Mouse (Mus musculus) hindbrain, embryonic 16.5 days (tissue): ENCODE results near the gene Hecw2. TPM values are rescaled to one million over a fixed set of nuclear protein-coding genes. Genes with fewer than 3 reads are reported as not detected.

Source experiments
- ATAC-seq: fragments of 200-750 bp; cut with Nextera tagmentation; 2 replicates; pipeline ENCODE4 v1.8.0; 2017; ENCODE audit warnings: moderate TSS enrichment, moderate library complexity
- H3K27ac ChIP-seq: fragments of 300-500 bp; sonication (generic); 2 replicates; pipeline ENCODE4 v1.5.1; 2014; ENCODE audit warnings: low read depth, mild to moderate bottlenecking, control low read depth, low read length, moderate library complexity
- H3K27me3 ChIP-seq: fragments of 300-500 bp; sonication (generic); replicated peaks from 2 replicates; pipeline ENCODE4 v1.6.1; 2014; ENCODE audit warnings: low read length; ENCODE audit not compliant: control insufficient read depth, insufficient read depth
- H3K36me3 ChIP-seq: fragments of 300-500 bp; sonication (generic); 2 replicates; pipeline ENCODE4 v1.6.1; 2014; ENCODE audit warnings: mild to moderate bottlenecking, low read length, moderate library complexity, mixed read lengths; ENCODE audit not compliant: control insufficient read depth, insufficient read depth
- H3K4me1 ChIP-seq: fragments of 300-500 bp; sonication (generic); 2 replicates; pipeline ENCODE4 v1.6.1; 2014; ENCODE audit warnings: low read depth, low read length; ENCODE audit not compliant: control insufficient read depth, insufficient read depth
- H3K4me2 ChIP-seq: fragments of 300-500 bp; sonication (generic); 2 replicates; pipeline ENCODE4 v1.6.1; 2014; ENCODE audit warnings: mild to moderate bottlenecking, low read length, control low read depth, moderate library complexity
- H3K4me3 ChIP-seq: fragments of 300-500 bp; sonication (generic); 2 replicates; pipeline ENCODE4 v1.5.1; 2014; ENCODE audit warnings: mild to moderate bottlenecking, low read length, control low read depth, moderate library complexity
- H3K9ac ChIP-seq: fragments of 300-500 bp; sonication (generic); 2 replicates; pipeline ENCODE4 v1.6.1; 2014; ENCODE audit warnings: low read depth, mild to moderate bottlenecking, control low read depth, low read length, moderate library complexity
- H3K9me3 ChIP-seq: fragments of 300-500 bp; sonication (generic); 2 replicates; pipeline ENCODE4 v1.6.1; 2014; ENCODE audit warnings: mild to moderate bottlenecking, low read length, moderate library complexity; ENCODE audit not compliant: control insufficient read depth
- WGBS: fragments of 180-500 bp; shearing (Covaris S2); extraction: QIAGEN DNeasy Blood & Tissue Kit; methylation state at CpG from one replicate; pipeline ENCODE4 v1.1.7; 2014; 5-methylcytosine and 5-hydroxymethylcytosine counted together
- polyA plus RNA-seq: library from polyadenylated mRNA; unstranded; fragments of >200 nt; fragmentation: Nextera tagmentation; extraction: Ambion mirVana; gene quantifications from 2 replicates; pipeline ENCODE4 v1.2.1, GENCODE M21; 2015

Gene Hecw2
- polyA plus RNA-seq, 1 experiment from 2014 or later = 8.0 TPM

DNA sequence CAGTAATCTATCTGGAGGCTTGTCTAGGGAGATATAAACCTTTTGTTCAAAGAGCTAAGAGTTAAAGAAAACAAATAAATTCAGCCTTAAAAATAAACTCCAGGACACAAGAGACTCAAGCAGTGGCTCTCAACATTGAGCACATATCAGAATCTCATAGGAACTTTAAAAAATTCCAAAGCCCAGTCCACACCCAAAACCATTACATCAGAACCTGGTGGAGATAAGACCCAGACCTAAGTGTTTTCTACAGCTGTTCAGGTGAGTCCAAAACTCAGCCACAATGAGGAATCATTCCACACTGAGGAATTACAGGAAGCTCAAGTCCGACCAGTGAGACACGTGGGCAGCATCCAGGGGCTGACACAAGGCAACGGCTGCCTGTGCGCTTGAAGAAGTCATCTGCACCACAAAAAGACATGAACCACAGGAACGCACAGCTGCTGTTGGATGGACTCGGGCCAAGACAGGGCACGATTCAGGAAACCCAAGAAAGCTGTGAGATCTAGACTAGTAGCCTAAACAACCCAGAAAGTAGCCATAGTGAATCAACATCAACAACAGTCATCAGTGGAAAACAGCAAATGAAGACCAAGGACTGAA lies 338.4 kb downstream of the Hecw2 start:
- no peak overlapping the region for H3K4me3 ChIP-seq
- H3K9ac ChIP-seq = no peak overlapping the region
- no peak overlapping the region for H3K27ac ChIP-seq
- H3K4me2 ChIP-seq = no peak overlapping the region
- 85% methylated on average over 7 of the region's 7 CpGs for WGBS
- no peaks in the 10 kb centered on the region for H3K4me1 ChIP-seq
- H3K9me3 ChIP-seq = no peaks in the 10 kb centered on the region
- no peaks in the 10 kb centered on the region for H3K27me3 ChIP-seq
- ATAC-seq = no peak
- no peaks in the 10 kb centered on the region for H3K36me3 ChIP-seq

- Histone ChIP-seq H3K4me2 (no peak overlapping the region), H3K9me3 (no peaks in the 10 kb centered on the region), H3K27me3 (no peaks in the 10 kb centered on the region), H3K9ac (no peak overlapping the region), H3K36me3 (no peaks in the 10 kb centered on the region), H3K4me3 (no peak overlapping the region), H3K4me1 (no peaks in the 10 kb centered on the region), H3K27ac (no peak overlapping the region)
- WGBS = 89% methylated on average over 7 of the region's 7 CpGs
- no peak for ATAC-seq
Observed at GRCm38 (mm10) chr1:53855732-53856131, 339.2 kb downstream of the Hecw2 start.

DNA sequence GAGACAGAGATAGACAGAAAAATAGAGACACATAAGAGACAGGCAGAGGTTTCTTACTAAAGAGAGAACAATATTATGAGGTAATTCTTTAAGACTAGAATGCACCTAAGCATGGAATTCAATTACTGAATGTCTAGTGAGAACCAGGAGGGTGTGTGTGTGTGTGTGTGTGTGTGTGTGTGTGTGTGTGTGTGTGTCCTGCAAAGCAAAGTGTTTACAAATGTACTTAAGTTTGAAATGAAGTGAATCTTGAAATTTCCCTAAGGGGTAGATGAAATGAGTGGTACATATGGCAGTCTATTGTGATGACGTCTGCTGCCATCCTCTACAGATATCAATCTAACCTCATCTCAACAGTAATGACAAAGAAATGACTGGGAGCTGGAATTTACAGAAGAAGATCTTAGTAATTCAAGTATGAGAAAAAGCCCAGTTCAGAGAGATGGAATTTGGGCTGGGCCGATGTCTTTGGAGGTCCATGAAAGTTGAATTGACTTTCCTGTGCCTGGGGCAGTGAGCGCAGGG lies 342.8 kb downstream of the Hecw2 start:
- no peak for ATAC-seq
- Histone ChIP-seq H3K27me3 (no peaks in the 10 kb centered on the region), H3K4me2 (no peak overlapping the region), H3K9ac (no peak overlapping the region), H3K27ac (no peak overlapping the region), H3K4me3 (no peak overlapping the region), H3K4me1 (no peaks in the 10 kb centered on the region), H3K9me3 (no peaks in the 10 kb centered on the region), H3K36me3 (no peaks in the 10 kb centered on the region; the same call in 1 of the 2 replicates)
- WGBS = 85% methylated on average over 3 of the region's 3 CpGs

DNA sequence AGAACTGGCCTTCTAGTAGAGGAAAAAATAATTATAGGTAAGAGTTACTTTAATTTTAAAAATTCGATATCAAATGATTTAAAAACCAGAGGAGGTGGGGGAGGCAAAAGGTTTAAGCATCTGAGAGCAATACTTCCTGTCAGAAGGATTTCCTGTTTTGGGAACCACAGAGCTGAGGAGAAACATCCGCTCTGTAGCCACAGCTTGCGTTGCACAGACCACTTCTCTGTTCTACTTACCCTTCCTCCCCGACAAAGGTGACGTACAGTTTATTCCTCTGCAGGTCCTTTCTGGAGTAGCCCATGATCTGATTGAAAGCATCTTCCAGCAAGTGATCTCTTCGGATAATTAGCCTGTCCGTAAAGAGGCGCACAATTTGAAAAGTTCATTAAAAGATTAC lies 343.6 kb downstream of the Hecw2 start:
- 83% methylated on average over 8 of the region's 8 CpGs for WGBS
- Histone ChIP-seq H3K27ac (no peak overlapping the region), H3K27me3 (no peaks in the 10 kb centered on the region), H3K4me3 (no peak overlapping the region), H3K9ac (no peak overlapping the region), H3K9me3 (no peaks in the 10 kb centered on the region), H3K4me1 (no peaks in the 10 kb centered on the region), H3K36me3 (no peaks in the 10 kb centered on the region; the same call in 1 of the 2 replicates), H3K4me2 (no peak overlapping the region)
- no peak for ATAC-seq

- no peaks in the 10 kb centered on the region for H3K27me3 ChIP-seq
- H3K9me3 ChIP-seq = no peaks in the 10 kb centered on the region
- H3K27ac ChIP-seq = no peak overlapping the region
- no peak overlapping the region for H3K9ac ChIP-seq
- no peak overlapping the region for H3K4me2 ChIP-seq
- no peaks in the 10 kb centered on the region; the same call in 1 of the 2 replicates for H3K36me3 ChIP-seq
- 94% methylated on average over 6 of the region's 6 CpGs for WGBS
- no peak for ATAC-seq
- no peak overlapping the region for H3K4me3 ChIP-seq
- H3K4me1 ChIP-seq = no peaks in the 10 kb centered on the region
Observed at GRCm38 (mm10) chr1:53850891-53851290, 344.1 kb downstream of the Hecw2 start.

- H3K27me3 ChIP-seq = no peaks in the 10 kb centered on the region
- H3K4me1 ChIP-seq = no peaks in the 10 kb centered on the region
- H3K4me3 ChIP-seq = no peak overlapping the region
- no peak for ATAC-seq
- no peaks in the 10 kb centered on the region for H3K9me3 ChIP-seq
- H3K27ac ChIP-seq = no peak overlapping the region
- no peak overlapping the region for H3K9ac ChIP-seq
- H3K36me3 ChIP-seq = no peaks in the 10 kb centered on the region; the same call in 1 of the 2 replicates
- H3K4me2 ChIP-seq = no peak overlapping the region
- 58% methylated on average over 2 of the region's 2 CpGs for WGBS
Observed at GRCm38 (mm10) chr1:53846665-53847237, 348.2 kb downstream of the Hecw2 start.

DNA sequence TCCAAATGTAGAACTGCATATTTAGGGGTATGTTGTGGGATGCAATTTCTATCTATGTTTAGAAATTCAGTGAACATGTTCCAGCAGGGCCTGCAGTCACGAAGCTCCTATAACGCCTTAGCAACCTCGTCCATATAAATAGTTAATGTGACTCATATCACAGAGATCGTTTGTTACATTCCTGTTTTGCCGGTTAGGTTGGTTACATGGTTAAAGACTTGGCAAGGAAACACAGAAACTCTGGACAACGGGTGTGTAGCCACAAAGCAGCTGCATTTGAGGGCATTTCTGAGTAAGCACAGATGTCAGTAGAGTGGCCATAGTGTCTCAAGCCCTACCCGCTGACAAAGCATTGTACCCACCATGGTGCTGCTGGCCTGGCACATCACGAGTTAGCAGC lies 349.1 kb downstream of the Hecw2 start:
- H3K4me1 ChIP-seq = no peaks in the 10 kb centered on the region
- H3K4me3 ChIP-seq = no peak overlapping the region
- no peak overlapping the region for H3K27ac ChIP-seq
- 87% methylated on average over 8 of the region's 8 CpGs for WGBS
- H3K9me3 ChIP-seq = no peaks in the 10 kb centered on the region
- no peaks in the 10 kb centered on the region; the same call in 1 of the 2 replicates for H3K36me3 ChIP-seq
- no peak for ATAC-seq
- H3K4me2 ChIP-seq = no peak overlapping the region
- H3K27me3 ChIP-seq = no peaks in the 10 kb centered on the region
- no peak overlapping the region for H3K9ac ChIP-seq

- Histone ChIP-seq H3K9ac (no peak overlapping the region), H3K27me3 (no peaks in the 10 kb centered on the region)
- 74% methylated on average over 5 of the region's 5 CpGs for WGBS
Observed at GRCm38 (mm10) chr1:53844914-53845612, 349.9 kb downstream of the Hecw2 start.

More at GRCm38 (mm10) chr1:53844914-53845612, 349.9 kb downstream of the Hecw2 start:
- no peak for ATAC-seq
- H3K9me3 ChIP-seq = no peaks in the 10 kb centered on the region
- H3K4me2 ChIP-seq = no peak overlapping the region
- no peaks in the 10 kb centered on the region for H3K4me1 ChIP-seq
- no peak overlapping the region for H3K27ac ChIP-seq
- H3K4me3 ChIP-seq = no peak overlapping the region
- H3K36me3 ChIP-seq = no peaks in the 10 kb centered on the region; the same call in 1 of the 2 replicates
